Mouse (Mus musculus) neural tube, embryonic 10.5 days (tissue): ENCODE measurements around the gene Nfkbie.

Experiments
- DNase-seq: peaks from one replicate; pipeline ENCODE4 v3.0.0-alpha.2; 2017; ENCODE audit warnings: low spot score; ENCODE audit errors: extremely low spot score

The Nfkbie gene

DNA sequence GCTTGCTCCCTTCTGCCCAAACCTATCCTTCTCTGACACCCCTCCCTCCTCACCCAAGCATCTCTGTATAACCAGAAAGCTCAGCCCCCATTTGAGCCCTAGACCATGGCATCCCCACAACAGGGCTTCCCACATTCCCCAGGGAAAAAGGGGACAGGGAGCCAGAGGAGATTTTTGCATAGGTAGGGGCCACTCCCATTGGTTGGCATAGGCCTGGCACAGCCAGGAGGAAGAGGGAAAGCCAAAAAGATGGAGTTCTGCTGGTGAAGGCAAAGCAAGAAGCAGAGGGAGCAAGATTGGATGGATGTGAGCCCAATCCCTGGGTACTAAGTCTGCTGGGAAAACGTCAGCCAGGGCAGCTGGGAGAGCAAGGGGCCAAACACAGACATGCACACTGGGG, 12.4 kb upstream of the Nfkbie start:
- DNase-seq, result no peak

DNA sequence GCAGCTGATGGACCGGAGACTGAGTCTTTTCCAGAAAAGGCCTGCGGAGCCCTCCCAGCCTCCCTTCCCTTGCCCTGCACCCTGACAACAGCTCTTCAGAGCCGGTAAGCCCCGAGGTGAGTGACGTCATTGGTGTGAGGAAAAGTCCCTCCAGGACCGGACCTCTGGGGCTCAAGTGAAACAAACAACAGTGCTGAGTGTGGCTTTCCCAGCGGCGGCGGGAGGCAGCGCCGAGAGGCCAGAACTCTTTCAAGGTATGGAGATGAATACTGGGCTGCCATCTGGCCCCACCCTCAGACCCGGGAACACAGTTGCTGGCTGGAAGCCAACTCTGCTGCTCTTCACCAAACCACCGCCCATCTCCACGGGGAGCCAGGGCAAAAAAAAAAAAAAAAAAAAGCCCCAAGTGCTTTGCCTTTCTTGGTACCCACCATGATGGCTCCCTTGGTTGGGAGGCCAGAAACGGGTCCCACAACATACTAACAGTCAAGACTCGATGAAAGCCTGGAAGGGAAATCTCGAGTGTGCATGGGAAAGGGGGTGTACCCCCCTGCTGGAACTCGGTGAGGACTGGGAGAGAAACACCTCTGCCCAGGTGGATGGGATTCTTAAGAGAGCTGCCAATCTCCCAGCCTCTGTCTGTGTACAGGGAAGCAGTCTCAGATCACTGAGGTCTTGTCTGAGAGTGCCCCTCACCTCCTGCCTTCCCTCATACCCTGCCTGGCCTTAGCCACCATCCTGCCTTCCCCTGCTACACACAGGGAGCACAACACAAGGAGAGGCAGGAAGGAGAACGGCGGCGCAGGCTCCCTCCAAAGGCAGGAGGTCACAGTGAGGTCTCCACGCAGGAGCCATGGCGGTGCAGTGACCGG, 11.3 kb upstream of the Nfkbie start:
- DNase-seq, result peak; percentile 58

DNA sequence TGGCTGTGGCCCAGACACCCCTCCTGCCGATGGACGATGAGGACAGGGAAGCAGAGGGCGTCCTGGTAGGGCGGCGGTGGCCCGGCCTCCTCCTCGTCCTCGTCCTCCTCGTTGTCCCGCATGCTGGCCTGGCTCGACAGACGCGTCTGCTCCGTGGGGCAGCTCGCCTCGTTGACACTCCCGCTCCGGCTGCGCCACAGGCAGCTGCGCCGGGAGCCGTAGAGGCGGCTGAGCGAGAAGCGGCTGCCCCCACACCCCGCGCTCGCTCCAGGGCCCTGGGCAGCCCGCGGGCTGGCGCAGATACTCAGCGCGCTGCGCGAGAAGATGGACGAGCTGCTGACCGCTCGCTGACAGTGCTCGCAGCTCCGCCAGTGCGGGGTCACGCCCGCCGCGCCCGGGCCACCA, 10.6 kb upstream of the Nfkbie start:
- no peak for DNase-seq

DNA sequence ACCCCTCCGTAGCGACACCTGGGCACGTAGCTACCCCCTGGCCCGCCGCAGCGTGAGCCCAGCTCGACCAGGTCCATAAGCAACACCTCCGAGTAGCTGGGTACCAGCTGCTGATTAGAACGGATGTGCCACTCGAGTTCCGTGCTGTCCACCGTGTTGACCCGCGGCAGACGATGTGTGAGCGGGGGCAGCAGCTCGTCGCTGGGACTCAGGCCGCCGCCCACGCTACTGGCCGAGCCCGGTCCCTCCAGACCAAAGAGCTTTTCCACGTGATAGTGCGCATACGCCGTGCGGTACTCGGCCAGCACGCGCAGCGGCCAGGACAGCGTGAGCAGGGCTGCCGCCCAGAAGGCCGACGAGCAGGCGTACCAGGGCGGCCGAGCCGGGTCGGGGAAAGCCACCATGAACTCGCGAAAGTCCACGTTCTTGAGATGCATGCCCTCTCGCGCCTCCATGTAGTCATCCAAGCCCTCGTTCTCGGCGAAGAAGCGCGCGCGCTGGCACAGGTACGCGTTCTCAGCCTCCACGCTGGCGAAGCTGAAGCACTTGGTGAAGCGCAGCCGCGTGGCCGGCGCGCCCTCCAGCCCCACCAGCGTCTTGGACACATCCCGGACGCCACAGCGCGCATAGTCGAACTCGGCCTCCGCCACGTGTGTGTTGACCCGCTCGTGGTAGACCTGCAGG, 10.1 kb upstream of the Nfkbie start:
- DNase-seq, result peak; percentile 56

DNA sequence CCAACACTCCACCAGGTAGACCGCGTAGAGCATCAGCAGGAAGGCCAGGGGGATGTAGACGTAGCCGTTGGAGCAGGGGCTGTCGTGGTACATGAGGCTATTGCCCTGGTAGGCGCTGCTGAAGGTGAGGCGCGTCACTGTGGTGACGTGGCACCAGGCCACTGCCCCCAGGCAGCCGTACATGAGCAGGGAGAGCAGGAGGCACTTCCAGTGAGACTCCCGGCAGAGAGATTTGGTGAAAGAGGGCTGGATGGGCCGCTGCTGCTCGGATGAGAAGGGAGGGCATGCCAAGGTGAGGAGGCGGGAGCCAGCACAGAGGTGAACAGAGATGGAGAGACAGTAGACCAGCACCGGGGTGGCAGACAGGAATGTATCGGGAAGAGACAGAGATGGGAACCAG, 8.6 kb upstream of the Nfkbie start:
- DNase-seq, result no peak

DNA sequence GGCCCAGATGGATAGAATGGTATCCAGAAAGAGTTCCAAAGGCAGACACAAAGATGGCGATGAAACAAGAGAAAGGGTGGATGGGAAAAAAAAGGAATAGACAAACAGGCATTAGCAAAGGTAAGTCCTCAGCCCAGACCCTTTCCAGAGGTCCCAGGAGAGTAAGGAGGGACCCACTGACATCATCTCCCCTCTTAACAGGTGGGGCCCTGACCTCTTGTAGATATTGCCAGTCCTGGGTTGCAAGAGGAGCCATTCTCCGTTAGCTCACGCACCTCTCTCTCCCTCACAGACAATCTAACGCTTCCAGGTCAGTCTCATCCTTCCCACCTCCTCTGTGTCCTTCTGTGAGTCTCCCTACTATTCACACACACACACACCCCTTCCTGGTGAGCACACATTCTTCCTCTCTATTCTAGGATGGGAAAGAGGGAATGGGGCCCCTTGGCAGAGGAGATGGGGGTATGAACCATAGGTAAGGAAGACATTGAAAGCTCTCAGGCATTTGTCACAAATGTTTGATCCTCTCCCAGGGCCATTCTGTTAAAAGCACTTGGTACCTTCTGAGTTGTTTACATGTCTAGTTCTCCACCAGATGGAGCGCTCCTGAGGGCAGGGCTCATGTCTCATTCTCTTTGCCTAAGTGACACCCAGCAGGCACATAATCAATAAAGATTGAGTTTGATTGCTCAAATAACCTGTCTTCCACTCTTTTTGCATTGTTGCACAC, 7.9 kb upstream of the Nfkbie start:
- no peak for DNase-seq

DNA sequence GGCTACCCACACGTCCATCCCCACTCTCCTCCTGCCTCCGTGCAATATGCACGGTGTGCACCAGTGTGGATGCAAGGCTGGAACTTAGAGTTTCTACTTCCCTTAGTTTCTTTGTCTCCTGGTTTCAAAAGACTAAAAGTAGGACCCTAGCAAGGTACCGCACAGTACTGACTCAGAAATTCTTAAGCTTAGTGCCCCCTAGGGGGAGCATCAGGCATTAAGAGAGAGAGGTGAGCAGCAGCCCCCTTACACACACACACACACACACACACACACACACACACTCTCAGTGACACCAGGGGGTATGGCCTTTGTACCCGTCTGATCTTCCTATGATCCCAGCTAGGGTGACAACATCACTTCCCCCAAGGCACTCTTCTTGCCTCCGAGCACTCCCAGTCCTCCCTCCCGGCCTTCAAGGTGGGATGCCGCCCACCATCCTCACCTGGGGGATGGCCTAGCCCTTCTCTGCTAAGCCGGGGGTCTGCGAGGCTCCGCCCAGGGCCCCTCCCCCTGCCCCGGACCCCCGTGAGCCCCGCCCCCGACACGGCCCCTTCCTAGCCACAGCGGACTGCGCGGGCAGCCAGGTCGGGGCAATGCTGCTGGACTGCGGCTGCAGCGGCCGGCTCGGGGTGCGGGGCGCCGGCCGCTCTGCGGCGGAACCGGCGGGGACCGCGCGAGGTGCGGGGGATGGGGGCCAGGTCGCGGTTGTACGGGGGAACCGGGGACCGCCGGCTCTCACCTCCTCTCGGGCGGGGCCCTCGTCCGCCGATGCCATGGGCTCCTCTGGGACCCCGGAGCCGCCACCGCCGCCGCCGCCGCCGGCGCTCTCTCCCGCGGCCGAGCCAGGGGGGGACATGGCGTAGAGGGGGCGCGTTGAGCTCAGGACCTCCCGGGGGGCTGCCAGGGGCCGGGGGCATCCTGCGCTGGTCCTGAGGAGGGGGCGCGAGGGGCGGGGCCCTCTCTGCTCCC, 6.7 kb upstream of the Nfkbie start:
- DNase-seq, result peak; percentile 78

DNA sequence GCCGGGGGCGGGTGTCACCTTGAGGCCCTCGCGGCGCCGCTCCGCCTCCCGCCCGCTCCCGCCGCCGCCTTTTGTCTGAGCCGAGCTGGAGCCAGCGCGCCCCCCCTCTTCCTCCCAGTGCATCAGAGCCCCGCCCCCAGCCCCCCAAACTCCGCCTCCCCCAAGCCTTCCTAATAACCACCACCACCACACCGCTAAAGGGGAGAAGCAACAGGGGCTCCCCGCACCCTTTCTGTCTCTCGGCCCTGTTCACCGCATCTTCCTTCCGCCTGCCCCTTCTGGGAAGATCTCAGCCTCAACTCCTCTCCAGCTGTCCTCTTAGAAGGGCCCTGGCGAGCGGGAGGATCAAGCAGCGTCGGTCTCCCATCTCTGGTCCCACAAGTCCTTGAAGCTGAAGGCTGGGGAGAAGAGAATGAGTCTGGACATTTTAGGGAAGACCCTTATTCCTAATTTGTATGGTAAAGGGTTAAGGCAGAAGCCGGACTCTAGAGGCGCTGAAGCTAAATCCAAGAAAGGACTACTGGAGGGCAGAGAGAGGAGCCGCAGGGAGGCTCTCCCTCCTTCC, 5.8 kb upstream of the Nfkbie start, which contains the start of gene Tmem151b:
Gene Tmem151b (minus strand): TSS at position 61 of the 565 bp plus-strand sequence.
- peak; percentile 73 for DNase-seq

- DNase-seq, result no peak
These were observed 5.2 kb upstream of the Nfkbie start for GRCm38 (mm10) chr17:45550253-45550652.

- no peak for DNase-seq
These were observed 4.2 kb upstream of the Nfkbie start for GRCm38 (mm10) chr17:45551249-45551796.

DNA sequence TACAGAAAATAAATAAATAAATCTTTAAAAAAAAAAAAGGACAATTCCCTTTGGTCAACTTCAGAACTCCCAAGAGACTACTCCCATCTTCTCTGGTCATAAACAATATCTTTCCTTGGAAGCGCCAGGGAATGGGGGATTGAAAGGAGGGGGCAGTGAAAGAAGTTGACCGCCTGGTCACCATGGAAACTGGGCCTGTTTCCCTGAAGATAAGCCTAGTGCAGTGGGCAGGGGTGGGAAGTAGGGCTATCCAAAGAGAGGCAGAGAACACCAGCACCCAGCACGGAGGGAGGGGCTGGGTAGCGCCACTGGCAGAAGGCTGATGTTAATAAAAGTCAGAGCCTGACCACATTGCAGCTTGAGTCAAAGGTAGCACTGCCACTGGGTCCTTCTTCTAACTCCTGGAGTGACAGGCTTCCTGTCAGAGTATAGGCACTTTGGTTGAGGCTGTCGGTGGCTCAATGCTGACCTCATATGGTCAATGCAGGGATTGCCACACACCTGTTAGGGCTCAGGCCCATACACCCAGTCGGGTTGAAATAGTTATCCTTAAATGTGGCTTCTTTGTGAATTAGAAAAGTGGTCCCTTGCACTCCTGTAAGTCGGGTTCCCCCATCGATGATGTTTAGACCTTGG, 3.6 kb upstream of the Nfkbie start:
- DNase-seq, result peak; percentile 79

GRCm38 (mm10) chr17:45553065-45553464, 2.4 kb upstream of the Nfkbie start:
- no peak for DNase-seq

DNA sequence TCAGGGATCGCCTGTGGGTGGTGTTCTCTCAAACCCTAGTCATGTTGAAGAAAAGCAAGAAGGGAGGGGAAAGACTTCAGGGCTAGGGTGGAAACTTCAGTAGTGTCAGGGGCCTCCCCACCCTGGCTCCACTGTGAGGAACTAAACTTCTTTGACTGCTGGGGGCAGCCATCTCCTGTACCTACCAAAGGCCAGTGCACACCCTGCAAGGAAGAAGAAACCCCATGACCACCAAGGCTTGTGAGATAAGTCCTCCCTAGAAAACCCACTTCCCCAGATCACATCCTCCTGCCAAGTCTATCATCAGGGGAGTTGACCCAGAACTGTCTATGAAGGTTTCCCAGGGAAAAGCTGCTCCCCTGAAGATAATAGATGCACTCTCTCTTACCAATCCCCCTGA, 1.1 kb upstream of the Nfkbie start:
- DNase-seq, result no peak

DNA sequence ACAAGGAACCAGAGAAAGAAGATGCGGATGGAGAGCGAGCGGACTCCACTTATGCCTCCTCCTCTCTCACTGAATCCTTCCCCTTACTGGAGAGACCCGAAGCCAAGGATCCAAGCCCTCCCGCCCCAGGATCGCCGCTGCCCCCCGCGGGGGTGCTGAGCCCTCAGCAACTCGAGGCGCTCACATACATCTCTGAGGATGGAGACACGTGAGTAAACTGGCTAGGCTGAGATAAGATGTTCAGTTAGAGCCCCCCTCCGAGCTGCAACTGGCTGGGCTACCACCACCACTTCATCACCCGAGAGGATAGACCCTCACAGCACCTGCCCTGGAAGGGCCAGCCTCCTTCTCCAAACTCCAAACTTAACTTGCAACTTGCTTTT, 595 bp downstream of the Nfkbie start:
- peak; percentile 53 for DNase-seq

DNA sequence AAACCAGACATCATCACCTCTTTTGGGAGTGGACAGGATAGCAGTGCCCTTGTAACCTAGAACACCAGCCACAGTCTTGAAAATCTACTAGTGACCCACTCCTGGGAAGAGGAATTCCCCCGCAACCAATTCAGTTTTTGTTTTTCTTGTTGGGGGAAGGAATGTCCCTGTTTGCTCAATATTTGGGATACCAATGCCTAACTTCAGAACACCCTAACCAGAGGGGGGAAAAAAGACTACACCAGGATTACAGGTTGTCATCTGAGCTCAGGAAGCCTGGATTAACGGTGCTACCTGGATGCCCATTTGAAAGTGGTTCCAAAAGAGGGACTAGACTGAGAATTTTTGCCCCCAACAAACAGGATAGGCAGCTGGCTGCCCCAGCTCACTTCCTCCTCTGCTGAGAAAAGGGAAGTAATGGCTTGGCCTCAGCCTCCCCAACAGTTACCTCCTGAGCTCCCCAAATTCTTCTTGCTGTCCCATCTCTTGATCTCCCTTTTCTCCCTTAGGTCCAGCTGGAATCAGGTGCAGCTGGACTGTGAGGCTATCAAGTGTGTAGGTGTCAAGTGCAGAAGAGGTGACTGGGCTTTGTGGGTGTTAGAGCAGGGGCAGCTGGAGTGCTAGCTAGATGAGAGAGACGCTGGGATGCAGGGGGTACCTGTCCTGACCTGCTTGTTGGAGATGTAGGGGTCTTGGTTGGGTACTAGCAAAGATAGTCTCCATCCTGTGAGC, 1.2 kb downstream of the Nfkbie start:
- DNase-seq, result no peak

DNA sequence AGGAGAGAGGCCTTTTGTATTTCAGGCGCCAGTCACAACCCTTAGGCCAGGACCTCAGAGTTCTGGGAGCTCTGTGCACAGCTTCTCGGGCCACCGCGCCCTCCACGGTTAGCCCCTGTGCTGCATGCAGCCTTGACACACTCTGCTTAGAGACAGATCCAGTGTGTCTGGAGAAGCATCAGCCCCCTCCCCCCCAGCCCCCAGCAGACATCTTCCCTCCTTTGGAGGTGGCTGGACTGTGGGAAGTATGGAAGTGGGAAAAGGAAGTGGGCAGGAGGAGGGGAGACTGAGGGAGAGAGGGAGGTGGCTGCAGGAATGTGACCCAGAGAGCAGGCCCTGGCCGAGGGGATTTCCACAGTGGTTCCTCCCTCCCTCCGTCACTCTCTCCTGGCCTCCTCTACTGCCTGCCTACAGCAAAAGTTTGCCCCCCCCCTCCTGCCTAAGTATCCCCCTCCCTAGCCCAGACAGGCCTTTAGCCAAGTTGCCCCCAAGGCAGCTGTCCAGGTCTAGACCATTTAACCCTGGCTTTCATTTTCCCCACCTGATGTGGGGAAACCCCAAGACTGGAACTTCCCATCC, 1.8 kb downstream of the Nfkbie start:
- no peak for DNase-seq

DNA sequence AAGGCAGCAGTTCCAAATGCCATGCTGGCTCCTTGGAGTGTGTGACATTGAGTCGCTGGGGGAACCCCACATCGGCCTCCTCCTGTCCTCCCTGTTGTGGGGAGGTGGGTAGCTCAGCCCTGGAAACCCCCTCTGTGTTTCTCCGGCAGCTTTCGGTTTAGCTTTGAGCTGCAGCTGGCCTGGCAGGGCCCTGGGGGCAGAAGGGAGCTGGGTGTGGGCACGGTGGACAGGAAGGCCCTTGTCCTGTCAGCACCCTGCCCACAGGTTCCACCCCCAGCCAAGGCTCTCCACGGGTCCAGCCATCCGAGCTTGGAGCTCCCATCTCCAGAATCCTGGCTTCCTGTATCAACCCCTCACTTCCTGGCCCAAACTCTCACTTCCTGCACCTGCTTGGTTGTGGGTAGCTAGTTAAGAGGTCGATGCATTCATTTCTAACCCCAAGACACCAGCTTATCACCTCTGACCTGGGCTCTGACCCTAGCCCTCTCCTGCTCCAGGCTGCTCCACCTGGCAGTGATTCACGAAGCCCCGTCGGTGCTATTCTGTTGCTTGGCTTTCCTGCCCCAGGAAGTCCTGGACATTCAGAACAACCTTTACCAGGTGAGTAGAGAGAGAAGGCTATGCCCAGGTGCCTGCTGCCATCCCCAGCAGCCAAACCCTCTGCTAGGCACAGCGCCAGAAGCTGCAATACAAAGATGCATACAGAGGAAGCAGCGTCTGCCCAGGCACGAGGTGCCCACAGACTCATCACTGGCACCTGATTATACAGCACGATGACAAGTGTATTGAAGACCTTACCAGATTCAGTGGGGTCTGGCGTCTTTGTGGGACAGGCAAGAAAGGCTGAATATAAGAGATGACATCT, 2.7 kb downstream of the Nfkbie start:
- no peak for DNase-seq
